Mouse (Mus musculus) gastrocnemius, postnatal 25 days (tissue): ENCODE results near the gene Zfhx3. TPM values are rescaled to one million over a fixed set of nuclear protein-coding genes. Genes with fewer than 3 reads are reported as not detected.

ENCODE experiments used
- DNase-seq: peaks from one replicate; pipeline ENCODE4 v3.0.0; 2022
- total RNA-seq, 2 experiments: library from RNA; stranded (reverse); gene quantifications; 1 replicate in 1 of 2; 2 replicates in 1 of 2; pipeline ENCODE4 v1.2.3; 2021

The Zfhx3 gene
- total RNA-seq, 2 experiments from 2014 or later = 11.9 to 13.3 TPM

- no peak for DNase-seq
These were observed 925.2 kb downstream of the Zfhx3 start for GRCm38 (mm10) chr8:108867482-108868258.

GRCm38 (mm10) chr8:108868259-108869090 lies 926.0 kb downstream of the Zfhx3 start:
- no peak for DNase-seq

- DNase-seq = no peak
These were observed 927.0 kb downstream of the Zfhx3 start for GRCm38 (mm10) chr8:108869420-108869819.

GRCm38 (mm10) chr8:108869935-108870334 lies 927.5 kb downstream of the Zfhx3 start:
- no peak for DNase-seq

GRCm38 (mm10) chr8:108870371-108870770 lies 927.9 kb downstream of the Zfhx3 start:
- DNase-seq = no peak

GRCm38 (mm10) chr8:108875722-108876121 lies 933.3 kb downstream of the Zfhx3 start:
- no peak for DNase-seq

GRCm38 (mm10) chr8:108880101-108880500 lies 937.7 kb downstream of the Zfhx3 start:
- DNase-seq = no peak

GRCm38 (mm10) chr8:108881336-108881735 lies 938.9 kb downstream of the Zfhx3 start:
- DNase-seq = no peak

GRCm38 (mm10) chr8:108882073-108882472 lies 939.6 kb downstream of the Zfhx3 start:
- peak; percentile 35 for DNase-seq

- no peak for DNase-seq
These were observed 940.9 kb downstream of the Zfhx3 start for GRCm38 (mm10) chr8:108883381-108883780.

- DNase-seq = no peak
These were observed 942.5 kb downstream of the Zfhx3 start for GRCm38 (mm10) chr8:108884947-108885346.

- peak; percentile 62 for DNase-seq
These were observed 943.0 kb downstream of the Zfhx3 start for GRCm38 (mm10) chr8:108885450-108885849.

- DNase-seq = no peak
These were observed 943.4 kb downstream of the Zfhx3 start for GRCm38 (mm10) chr8:108885861-108886260.

- DNase-seq = peak; percentile 77
These were observed 944.3 kb downstream of the Zfhx3 start for GRCm38 (mm10) chr8:108886599-108887255.

- DNase-seq = no peak
These were observed 944.8 kb downstream of the Zfhx3 start for GRCm38 (mm10) chr8:108887256-108887615.

GRCm38 (mm10) chr8:108887890-108888289 lies 945.4 kb downstream of the Zfhx3 start:
- no peak for DNase-seq

- no peak for DNase-seq
These were observed 946.5 kb downstream of the Zfhx3 start for GRCm38 (mm10) chr8:108888924-108889323.

- DNase-seq = no peak
These were observed 947.0 kb downstream of the Zfhx3 start for GRCm38 (mm10) chr8:108889406-108889805.

- no peak for DNase-seq
These were observed 951.8 kb downstream of the Zfhx3 start for GRCm38 (mm10) chr8:108894287-108894686.

- peak; percentile 60 for DNase-seq
These were observed 954.3 kb downstream of the Zfhx3 start for GRCm38 (mm10) chr8:108896468-108897346.

- DNase-seq = no peak
These were observed 955.1 kb downstream of the Zfhx3 start for GRCm38 (mm10) chr8:108897347-108898100.
